Mouse (Mus musculus): ENCODE measurements around the gene Tnni2. TPM values are rescaled to one million over a fixed set of nuclear protein-coding genes. Genes with fewer than 3 reads are reported as not detected.

Gene Tnni2
- polyA plus RNA-seq, 3 experiments from 2014 or later, result not detected

GRCm38 (mm10) chr7:142460636-142461077 is 19.0 kb downstream of the Tnni2 start, which contains the start of gene Lsp1:
Gene Lsp1 (plus strand): TSS chr7:142460809.
- ATAC-seq, result peak; percentile 49

DNA sequence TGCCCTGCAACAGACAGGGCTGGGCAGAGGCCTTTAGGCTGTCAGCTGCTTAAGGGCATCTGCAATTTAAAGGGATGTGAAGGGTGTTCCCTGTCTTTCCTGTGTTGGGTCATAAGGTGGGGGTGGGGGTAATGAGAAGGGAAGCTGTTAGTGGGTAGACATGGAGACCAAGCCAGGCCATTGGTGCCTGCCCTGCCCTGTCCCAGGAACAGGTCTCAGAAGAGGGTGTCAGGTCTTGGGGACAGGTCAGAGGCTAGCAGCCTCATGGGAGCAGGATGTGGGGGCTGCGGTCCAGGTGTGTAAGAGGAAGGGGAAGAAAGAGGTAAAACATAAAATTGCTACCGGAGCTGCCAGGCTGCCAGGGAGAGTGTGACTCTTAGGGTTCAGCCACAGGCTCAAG is 19.8 kb downstream of the Tnni2 start:
- peak; percentile 23 for ATAC-seq

DNA sequence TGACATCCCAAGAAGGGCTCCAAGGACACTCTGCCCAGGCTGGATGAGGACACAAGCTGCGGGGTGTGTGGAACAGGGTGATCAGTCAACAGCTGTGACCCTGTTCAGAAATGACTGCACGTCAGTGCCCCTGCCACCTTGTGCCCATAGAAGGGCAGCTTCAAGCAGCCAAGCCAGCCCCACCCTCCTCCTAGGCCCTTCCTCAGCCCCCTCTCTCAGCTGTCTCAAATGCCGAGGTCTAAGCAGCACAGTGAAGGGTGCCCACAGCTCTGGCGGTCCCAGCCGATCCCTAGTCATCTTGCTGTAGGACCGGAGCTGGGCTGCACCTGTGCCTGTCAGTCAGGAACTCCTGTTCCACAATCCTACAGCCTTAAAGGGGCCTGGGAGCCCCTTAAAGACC is 20.6 kb downstream of the Tnni2 start:
- ATAC-seq, result no peak

DNA sequence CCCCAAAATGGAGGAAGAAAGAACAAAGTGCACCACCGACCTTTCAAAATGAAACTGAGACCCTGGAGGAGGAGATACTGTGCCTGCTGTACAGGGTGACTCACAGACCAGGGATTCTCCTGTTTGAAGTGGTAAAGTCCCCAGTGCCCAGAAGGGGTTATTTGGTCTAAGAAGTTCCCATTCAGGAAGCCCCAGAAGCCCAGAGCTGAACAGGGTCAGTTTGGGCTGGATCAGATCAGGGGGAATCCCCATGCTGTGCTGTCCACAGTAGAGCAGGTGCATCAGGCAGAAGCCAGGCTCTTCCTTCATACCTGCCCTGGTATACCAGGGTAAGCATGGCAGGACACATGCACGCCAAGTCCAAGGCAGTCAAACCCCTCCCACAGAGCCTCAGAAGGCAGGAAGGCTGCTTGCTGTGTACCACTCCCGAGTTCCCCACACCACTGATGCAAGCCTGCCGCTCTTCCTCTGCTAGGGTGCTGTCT is 21.0 kb downstream of the Tnni2 start:
- peak; percentile 35 for ATAC-seq

DNA sequence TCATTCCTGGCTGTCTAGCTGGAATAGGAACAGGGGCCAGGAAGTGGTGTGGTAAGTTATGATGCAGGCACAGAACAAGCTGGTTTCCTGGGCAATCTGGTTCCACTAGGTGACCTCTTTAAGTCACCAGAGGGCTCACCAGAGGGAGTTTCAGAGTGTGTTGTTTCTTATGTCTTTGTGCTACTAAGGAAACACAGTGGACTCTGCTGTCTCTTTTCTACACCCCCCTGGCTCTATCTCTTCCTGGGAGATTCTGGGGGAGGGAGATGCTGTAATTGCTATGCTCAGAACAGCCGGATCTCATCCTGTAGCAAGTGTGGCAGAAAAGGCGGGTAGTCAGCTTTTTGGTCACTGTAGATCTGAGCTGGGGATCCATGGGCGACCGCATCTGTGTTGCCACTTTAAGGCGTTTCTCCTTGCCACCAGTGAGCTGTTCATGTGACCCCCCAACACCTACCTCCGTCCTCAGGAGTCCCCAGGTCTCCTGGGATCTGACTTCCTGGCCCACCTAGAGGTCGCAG is 28.6 kb downstream of the Tnni2 start:
- ATAC-seq, result peak; percentile 32

DNA sequence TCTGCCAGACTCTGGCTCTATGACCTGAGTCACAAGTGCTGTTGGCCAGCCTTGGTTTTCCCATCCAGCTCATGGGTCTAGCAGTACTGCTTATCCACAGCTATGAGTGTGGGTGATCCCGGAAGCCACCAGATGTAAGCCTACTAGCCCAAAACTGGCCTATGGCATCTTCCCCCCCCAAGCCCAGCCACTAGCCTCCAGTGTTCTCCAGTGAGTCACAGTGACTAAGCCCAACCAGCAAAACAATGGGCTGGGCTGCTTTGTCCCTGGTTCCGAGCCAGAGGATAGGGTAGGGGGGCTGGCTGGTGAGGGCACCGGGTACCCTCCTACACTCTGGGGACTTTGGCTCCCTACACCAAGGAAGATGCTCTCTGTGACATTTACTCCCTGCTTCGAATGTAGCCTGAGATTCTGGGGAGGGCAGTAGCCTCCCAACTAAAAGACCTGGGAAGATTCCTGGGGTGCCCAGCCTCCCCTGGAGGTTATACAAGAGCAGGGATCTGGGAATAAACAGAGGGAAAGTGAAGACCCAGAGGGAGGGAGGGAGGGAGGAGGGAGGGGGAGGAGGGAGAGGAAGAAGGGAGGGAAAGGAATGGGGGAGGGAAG is 29.3 kb downstream of the Tnni2 start:
- ATAC-seq, result no peak

DNA sequence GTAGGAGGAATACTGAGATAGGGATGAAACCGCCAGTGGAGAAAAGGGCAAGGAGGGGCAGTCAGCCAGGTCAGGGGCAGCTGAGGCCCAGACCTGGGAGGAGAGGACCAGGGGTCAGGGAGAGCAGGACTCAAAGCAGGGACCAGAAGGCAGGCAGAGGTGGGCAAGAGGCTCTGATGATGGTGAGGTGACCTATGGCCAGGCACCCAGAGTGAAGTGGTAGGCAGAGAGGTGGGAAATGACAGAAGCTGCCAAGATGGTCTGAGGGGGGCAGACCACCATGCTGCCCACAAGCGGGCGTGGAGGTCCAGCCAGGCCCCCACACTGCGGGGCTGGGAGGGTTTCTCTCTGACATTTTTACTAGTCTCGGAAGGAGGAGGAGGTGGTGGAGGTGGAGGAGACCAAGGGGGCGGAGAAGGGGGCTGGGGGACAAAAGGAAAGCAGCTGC is 29.8 kb downstream of the Tnni2 start:
- ATAC-seq, result no peak

GRCm38 (mm10) chr7:142471884-142472570 is 30.4 kb downstream of the Tnni2 start:
- ATAC-seq, result no peak

DNA sequence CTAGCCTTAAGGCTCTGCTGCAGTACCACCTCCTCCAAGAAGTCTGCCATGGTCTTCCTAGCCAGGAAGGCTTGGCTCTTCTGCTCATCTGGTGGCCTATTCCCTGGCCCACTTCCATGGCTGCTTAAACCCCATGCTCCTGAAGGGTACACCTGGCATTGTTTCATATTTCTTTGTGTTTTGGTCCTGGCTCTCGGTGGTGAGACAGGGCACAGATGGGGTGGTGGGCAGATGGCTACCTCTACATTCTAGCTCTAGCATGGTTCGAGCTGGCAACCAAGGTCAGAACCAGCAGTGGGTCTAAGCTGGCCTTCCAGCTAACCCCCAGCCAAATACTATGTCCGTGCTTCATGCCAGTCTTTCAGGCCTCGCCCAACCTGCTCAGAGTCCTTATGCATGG is 31.3 kb downstream of the Tnni2 start:
- ATAC-seq, result no peak

DNA sequence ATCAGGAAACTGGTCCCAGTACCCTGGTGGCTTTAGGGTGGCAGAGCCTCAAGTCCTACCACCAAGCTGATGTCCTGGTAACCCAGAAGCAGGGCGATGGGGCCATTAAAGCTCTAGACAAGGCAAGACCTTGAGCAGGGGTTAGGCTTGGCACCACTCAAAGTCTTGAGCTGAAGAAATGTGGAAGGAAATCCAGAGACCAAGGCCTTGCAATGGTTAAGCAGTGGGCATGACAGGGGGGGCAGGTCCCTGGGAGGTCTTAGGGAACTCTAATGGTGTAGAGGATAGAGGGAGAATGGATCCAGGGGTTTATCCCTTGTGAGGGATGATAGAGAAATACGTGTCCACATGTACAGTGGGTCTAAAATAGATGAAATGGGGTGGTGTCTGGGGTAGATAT is 31.9 kb downstream of the Tnni2 start:
- no peak for ATAC-seq

DNA sequence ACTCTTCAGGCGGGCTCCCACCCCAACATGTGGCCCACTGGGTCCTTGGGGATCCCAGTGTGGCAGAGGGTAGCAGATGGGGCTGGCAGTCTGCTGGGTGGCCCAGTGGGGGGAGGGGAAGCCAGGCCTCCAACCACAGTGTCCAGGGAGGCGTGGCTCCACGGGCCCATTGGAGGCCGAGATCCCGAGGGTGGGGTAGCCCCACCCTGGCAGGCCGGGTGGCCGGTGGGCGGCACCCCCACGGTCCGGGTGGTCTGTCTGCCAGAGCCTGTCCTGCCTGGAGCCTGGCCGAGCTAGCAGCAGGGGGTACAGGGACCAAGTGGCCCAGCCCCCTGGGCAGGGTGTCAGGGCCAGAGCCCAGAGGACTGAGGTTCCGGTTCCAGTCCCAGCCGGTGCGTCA is 33.2 kb downstream of the Tnni2 start:
- no peak for ATAC-seq

GRCm38 (mm10) chr7:142475641-142476040 is 34.0 kb downstream of the Tnni2 start:
- ATAC-seq, result no peak

DNA sequence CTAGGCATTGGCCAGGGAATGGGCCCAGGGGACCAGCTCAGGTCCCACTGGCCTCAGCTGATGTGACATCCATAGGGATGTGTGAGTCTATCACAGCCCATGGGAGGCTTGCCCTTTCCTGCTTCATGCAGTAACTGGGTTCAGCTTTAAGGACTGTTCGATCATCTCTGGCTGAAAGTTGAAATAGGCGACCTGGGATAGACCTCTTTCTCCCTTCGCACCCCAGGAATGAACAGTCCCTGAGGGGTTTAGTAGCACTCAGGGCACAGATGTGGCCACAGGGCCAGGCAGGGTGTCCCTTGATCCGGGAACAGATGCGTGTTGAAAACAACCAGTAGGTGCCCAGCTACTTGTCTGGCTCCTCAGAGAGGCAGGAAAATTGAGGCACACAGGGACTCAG is 34.7 kb downstream of the Tnni2 start:
- ATAC-seq, result no peak

DNA sequence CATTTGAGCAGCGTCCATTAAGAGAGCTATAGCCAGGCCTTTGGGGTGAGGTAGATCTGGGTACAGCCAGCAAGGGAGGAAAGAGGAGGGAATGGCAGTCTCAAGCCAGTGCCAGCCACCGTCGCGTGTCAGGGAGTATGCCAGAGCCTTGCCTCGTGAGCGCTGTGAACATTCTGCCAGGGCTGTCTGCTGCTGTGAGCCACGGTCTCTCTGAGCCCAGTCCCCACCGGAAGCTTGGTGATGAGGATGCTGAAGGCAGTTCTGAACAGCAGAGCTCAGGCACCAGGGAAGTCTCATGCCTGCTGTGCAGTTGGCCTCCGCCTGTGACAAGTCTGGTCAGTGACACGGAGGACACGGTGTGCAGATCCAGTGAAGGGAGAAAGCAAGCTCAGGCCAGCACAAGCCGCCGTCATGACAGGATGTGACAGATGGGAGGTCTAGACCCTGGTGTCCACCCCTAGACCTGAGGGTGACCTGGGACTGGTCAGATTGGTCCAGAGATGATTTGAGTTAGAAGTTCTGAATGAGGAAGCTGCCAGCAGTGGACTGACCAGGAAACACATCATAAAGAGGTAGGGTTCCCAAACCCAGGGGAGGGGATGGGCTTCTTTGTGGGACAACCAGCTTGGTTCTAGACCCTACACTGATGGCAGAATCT is 35.3 kb downstream of the Tnni2 start:
- ATAC-seq, result no peak

DNA sequence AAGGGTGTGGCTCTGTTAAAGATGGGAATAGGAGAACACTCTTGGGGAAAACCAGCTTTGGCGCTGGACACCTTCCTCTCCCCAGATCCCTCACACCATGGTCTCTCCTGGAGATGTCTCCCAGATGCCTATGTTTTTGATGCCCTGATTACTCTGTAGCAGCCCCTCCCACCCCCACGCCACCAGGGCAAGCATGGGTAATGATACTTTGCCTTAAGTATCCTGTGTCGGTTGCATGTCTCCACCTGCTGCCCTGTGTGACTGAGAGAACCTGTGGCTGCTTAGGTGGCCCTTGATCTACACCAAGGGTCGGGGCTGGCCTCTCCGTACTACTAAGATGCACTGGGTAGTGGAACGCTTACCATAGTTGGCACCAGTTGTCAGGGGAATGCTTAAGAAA is 36.4 kb downstream of the Tnni2 start:
- ATAC-seq, result no peak

DNA sequence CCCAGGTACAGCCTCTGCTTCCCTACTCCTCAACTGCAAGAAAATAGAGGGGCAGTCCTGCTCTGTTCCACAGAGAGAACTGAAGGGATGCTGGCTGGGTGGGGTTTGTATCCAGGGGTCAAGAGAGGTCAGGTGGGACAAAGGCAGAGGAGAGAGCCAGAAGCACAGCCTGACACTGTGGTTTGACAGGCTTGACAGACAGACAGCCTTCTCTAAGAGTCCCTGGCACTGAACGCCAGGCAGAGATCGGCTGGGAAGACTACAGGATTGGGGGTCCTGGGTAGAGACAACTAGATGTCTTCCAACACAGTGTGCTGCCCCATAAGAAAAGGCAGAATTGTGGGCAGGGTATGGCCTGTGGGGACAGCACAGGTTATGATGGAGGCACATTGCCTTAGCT is 37.0 kb downstream of the Tnni2 start:
- ATAC-seq, result no peak

DNA sequence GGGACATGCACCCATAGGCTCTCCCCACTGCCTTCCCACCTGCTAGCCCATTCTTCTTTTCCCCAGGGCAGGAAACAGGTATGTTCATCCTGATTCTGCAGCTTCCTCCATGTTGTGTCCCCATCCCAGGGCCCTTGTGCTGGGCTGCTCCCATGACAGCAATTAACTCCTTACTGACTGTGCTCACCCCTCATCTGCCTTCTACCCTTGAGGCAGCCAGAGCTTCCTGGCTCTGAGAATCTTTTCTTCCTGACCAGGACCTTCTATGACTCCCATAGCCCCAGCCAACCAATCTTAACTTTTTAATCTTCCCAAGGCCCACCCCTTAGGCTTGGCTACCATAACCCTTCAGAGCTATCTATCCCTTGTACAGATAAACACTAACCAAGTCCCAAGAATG is 37.7 kb downstream of the Tnni2 start:
- no peak for ATAC-seq

GRCm38 (mm10) chr7:142479886-142480285 is 38.3 kb downstream of the Tnni2 start:
- ATAC-seq, result no peak

- no peak for ATAC-seq
Measured at GRCm38 (mm10) chr7:142480661-142481060, 39.1 kb downstream of the Tnni2 start.

GRCm38 (mm10) chr7:142481186-142481567 is 39.6 kb downstream of the Tnni2 start:
- no peak for ATAC-seq

- peak; percentile 16 for ATAC-seq
Measured at GRCm38 (mm10) chr7:142481568-142482255, 40.1 kb downstream of the Tnni2 start.

DNA sequence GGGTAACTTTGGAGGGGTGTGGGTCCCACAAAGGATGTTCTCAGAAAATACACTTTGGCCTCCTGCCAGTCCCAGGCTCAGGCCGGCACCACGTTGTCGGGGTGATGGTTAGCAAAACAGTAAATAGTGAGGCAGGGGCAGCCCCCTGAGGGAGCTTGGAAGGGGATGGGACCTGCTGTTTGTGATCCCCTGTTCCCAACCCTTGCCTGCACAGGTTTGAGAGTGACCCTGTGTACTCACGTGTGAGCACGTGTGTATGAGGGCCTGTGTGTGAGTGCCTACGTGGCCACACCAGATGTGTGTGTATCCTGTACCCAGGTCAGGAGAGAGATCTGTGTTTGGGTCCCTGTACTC is 40.6 kb downstream of the Tnni2 start:
- no peak for ATAC-seq

DNA sequence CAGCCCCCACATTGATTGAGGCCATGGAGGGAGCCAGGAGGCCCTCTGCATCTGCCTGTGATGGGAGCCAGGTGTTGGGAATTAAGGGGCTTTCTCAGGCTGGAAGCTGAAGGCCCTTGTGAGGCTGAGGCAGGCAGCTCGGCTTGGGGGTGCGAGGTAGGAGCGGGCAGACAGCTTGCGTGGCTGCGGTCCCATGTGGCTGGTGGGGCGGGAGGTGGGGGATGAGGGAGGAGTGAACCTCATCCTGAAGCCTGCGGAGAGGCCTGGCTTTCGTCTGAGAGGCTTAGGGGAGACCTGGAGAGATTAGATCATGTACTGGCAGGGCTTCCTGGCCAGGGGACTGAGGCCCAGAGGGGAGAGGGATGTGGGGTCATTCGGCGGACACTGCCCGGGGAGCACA is 41.5 kb downstream of the Tnni2 start:
- no peak for ATAC-seq

Measured in inflammation-experienced regulatory T-cells, adult 6 months (primary cell).